Mouse (Mus musculus): ENCODE data around the gene Trf.
A peak's percentile ranks its signal among the peaks of the same experiment; 100 is the strongest.
"Not testable (repeated sequence)": the region's sequence is repeated elsewhere in the genome, so short reads cannot be mapped to it uniquely, and the experiment has no call there.

Trf gene

DNA sequence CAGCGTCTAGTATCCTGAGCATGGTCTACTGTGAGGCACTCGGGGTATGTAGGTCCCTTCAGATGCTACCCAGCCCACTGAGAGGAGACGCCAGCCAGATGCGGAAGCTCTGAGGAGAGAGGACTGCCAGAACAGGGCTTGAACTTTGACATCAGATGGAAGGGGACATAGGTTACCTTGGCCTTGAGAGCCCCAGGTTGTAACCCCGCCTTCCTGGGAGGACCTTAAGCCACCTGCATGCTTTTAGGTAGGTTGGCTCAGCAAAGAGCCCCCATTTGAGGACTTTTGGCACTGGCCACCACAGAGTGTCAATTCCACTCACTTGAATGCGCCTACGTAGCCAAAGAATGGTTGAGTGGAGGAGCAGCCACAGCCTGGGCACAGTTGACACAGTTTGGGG, 5.5 kb downstream of the Trf start:
- DNase-seq (ENCODE audit: low read depth, low spot score): no peak

DNA sequence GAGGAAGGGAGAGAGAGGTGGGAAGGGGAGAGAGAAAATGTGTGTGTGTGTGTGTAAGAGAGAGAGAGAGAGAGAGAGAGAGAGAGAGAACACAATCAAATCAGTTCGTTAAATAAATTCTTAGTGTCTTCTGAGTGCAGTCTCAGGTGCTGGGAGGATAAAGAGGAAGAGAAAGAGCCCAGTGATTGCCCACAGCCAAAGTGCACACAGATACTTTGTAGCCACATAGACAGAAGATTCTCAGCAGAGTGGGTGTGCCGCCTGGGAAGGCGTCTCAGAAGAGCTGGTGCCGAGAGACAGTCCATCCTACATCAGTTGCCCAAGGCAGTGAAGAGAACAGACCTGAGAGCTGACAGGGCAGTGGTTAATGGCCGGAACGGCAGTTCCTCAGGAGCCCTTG, 16.0 kb downstream of the Trf start:
- DNase-seq (ENCODE audit: low read depth, low spot score): no peak

DNA sequence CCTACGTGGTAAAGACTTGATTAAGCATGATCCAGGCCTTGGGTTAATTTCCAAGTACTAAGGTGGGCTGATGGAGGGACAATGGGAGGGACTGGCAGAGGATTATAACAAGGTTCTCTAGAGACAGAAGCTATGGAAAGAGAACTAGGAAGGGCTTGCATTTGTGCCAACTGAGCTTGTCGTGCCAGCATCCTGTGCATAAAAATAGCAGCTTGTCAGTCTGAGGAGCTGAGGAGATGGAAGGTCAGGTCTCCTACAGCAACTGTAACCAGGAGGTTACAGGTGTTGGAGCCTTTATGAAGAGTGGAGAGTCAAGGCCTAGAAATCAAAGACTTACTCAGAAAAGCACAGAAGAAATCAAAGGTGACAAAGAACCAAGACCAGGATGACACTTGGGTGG, 16.6 kb downstream of the Trf start:
- DNase-seq (ENCODE audit: low read depth, low spot score): no peak

DNA sequence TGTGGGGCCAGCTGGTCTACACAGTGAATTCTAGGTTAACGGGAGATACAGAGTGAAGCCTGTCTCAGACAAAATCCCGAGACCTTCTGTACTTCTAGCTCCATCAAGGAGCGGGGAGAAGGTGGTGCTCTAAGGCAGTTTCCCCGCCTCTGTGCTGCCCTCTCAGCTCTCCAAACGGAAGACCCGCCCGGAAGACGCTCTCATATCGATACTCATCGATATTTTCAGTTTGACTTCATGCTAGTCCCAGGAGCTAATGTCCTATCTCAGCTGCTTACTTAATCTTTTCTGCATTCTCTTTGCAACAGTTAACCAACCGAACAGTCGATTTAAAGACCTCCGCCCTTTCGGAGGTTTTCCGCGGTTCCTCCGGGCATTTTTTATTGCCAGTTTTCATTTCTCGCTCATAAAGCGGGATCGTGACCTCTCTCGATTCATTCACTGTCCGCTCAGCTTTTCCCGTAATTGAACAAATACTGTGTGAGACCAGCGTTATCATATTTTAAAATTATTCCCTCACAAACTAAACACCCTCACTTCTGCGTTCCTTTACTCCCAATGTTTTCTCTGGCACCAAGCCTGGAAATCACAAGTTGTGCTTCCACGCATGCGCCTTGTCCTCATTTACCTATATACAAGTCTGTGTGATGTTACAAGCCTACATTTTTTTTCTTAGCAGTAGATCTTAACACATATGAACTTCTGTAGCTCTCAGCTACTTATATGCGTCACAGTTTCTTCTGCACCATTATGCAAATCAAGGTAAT, 17.4 kb downstream of the Trf start:
- no peak for DNase-seq (ENCODE audit: low read depth, low spot score)

DNA sequence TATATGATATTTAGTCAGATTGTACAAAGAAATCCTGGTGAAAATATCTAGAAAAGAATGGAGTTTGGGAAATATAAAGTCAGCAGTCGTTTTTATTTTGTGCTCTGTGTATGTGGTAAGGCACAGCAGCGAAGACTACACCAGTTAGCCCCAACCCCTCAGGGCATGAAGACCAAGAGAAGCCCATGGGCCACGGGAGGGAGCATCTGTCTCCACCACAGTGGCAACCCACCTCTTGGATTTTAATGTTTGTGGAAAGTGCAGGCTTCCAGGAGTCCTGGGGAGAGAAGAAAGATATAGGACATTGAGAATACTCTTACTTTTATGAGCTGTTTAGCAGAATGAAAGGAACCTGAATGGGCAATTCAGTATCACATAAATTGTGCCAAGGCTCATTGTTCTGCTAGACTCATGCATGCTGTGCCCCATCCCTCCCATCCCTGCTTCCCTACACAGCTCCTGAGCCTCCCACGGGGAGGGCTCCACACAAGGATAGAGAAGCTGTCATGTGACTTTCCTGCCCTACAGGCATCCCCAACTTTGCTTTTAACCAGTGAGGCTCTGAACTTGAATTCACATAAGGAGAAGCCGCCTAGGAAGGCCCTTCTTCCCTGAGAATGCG, 21.3 kb downstream of the Trf start:
- DNase-seq (ENCODE audit: low read depth, low spot score): no peak

DNA sequence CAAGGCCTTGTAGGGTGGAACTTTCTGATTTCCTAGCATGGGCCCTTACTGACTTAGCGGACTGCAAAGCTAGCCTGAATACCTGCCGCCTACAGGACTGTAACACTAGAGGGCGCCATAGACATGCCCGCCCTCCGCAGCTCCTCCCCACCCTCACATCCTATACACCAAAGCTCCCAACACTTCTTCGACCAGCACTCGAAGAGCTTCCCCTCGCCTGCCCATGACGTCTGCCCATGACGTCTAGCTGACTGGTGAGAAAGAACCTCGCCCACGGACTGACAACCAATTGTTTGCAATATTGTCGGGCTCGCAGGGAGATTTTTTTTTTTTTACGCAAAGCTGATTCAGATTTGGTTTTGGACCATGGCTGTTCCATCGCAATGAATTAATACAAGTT, 22.4 kb downstream of the Trf start:
- DNase-seq (ENCODE audit: low read depth, low spot score): no peak

DNA sequence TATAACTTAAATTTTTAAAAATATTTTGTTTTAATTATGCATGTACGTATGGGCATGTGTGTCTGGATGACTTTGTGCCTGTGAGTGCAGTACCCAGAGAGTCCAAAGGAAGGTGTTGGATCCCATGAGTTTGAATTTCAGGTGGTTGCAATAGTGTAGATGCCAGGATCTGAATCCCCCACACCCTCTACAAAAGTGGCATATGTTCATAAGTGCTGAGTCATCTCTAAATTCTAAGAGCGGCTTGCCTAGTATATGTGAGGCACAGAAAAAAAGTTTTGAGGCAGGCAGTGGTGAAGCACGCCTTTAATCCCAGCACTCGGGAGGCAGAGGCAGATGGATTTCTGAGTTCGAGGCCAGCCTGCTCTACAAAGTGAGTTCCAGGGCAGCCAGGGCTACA, 24.5 kb downstream of the Trf start:
- DNase-seq (ENCODE audit: low read depth, low spot score): no peak

DNA sequence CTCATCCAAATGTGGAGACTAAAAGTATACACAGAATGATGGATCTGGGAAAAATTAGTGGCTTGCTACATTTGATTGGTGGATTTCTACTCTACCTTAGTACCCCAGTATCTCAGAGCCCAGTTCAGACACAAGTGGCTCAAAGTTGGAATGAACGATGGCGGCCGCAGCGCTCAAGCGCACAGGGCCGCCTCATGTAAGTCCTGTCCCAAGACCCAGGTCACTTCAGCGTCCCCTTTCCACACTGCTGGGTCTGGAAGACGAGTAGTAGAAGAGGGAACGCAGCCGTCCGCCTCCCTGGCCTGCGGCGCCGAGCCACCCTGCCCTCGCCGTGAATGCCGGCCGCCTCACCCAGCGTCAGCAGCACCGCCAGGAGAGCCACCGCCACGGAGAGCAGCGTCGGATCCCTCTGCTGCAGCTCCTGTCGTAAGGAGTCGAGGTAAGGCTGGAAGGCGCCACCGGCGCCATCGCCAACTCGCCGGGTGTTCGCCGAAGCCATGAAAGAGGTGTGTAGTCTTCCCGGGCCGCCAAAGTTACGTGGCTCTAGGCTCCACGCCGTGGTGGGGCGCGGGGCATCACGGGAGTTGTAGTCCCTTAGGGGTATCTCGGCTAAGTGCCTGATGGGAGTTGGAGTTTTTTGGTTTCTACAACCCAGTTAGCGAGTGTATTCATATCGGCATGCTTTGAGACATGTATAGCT, 28.5 kb downstream of the Trf start, which contains the start of gene Srprb:
TSS of gene Srprb (minus strand) at position 577 of the 700 bp plus-strand sequence.
- peak; percentile 85 for DNase-seq (ENCODE audit: low read depth, low spot score)

DNA sequence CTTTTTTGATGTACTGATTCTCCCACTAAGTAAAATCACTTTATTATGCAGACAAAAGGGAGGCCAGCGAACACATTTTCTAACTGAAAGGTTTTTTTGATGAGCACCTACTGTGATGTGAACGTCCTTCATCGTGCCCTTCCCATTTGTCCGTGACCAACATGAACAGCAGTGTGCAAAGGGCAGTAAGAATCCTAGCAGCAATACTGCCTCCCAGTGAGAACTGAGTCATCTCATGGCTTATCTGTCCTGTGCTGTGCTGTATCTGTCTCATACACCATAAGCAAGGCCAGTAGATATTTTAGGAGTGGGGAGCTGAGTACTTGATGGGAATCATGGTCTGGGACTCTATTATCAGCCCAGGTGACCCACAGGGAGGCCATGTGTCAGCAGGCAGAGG, 41.8 kb downstream of the Trf start:
- no peak for DNase-seq (ENCODE audit: low read depth, low spot score)

DNA sequence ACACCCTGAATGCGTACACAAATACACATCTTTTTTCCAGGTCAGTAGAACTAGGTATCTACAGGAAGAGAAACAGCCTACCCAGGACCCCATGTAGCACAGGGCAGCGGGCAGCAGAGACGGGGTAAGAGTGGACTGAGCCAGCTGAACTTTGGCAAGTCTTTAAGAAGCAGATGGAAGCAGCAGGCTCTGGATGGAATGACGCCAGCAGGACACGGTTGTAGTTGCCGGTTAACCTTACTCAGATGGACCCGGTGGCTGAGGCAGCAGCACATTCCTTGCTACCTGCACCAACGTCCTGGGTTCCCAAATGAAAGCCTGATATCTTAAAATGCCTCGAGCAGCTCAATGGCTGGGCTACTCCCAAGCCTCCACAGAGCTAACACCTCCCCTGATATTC, 43.5 kb downstream of the Trf start:
- DNase-seq (ENCODE audit: low read depth, low spot score): no peak

DNA sequence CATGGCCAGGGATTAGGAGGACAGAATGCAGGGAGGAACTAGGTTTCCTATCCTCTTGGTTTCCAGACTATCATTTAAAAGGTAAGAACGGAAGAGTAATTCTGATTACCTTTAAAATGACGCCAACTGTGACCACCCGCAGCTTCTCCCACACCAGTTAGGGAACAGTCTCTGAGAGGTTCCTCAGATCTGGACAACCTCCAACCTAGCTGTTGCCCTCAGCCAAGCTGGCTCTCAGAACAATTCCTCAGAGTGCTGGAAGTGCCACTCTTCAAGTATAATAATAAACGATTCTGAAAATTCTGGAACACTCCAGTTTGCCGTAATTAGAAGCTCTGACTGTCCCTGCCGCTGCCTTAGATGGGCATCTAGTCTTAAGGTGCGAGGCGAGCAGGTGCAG, 44.3 kb downstream of the Trf start:
- no peak for DNase-seq (ENCODE audit: low read depth, low spot score)

DNA sequence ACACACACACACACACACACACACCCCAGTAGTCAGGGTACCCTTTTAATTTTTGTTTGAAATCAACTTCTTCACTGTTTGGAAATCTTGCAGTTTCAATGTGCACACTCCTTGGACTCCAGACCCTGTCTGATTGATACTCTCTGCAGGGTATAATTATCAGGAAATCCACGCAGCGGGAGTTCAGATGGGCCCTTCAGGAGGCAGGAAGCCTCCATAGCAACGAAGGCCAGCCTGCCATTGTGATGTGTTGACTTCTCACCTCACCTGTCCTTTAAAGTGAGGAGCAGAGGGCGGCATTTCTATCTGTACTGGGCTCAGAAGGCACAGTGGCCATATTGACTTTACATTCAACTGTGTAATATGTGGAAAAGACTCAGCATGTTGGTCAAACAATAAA, 45.4 kb downstream of the Trf start:
- DNase-seq (ENCODE audit: low read depth, low spot score): no peak

DNA sequence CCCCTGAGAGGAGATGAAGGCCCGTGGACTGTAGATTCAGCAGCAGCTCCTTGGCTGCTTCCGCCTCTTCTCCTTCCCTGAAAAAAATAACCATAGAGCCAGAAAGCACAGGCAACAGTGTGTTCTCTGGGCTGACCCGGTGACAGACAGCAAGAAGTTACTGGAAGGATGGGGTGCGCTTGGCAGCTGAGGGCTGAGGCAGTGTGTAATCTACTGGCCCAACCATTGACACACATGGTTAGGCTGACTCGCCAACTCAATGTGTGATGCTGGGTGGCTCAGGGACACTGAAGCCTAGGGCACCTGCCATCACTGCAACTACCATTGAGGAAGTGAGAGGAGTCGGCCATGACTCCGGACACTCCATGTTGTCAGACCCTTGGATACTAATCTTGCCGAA, 48.4 kb downstream of the Trf start:
- no peak for DNase-seq (ENCODE audit: low read depth, low spot score)

DNA sequence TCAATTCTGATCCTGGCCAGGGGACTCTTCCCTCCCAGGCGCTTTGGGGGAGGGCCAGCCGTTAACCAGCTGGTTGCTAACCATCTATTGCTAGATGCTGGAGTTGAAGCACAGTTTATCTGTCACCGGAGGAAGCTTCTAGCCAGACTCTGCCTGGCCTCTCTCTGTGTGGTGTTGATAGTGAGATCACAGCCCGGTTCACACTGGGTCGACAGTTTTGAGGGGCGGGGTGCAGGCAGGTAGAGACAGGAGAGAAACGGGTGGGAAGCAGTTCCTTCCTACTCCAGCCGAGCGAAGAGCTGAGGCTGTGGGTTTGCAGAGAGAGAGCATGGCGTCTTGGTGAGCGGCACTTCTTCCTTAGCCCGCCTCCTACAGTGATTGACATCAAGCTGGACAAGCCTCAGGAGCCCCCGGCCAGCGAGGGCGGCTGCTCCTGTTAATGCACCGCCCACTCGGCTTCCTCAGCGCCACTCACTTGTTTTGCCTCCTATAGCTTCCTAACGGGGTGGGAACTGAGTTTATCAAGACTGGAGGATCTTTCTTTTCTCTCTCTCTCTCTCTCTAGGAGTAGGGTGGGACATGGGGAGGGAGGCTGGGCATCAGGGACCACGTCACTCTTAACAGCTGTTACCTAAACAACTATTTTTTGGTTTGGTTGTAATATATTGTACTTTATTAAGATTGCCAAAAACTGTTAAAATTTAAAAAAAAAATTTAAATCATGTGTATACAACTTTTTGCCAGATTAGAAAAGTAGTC, 49.3 kb downstream of the Trf start:
- DNase-seq (ENCODE audit: low read depth, low spot score): no peak

DNA sequence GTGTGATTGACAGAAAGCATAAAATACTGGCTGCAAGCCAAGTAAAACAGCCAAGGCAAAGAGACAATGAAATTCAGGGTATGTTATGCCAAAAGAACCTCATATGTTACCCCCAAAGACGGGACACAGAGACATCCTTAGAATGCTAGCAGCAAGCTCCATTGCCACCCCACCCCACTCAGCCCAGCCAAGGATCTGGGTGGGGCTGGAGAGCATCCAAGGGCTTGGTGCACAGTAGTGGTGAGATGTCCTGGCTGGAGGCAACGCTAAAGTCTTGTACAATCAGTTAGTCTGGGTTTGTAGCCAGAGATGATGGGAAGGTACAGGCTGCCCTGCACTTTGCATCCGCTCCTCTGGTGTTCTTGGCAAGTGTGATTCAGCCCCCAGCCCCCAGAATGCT, 49.9 kb downstream of the Trf start:
- no peak for DNase-seq (ENCODE audit: low read depth, low spot score)

DNA sequence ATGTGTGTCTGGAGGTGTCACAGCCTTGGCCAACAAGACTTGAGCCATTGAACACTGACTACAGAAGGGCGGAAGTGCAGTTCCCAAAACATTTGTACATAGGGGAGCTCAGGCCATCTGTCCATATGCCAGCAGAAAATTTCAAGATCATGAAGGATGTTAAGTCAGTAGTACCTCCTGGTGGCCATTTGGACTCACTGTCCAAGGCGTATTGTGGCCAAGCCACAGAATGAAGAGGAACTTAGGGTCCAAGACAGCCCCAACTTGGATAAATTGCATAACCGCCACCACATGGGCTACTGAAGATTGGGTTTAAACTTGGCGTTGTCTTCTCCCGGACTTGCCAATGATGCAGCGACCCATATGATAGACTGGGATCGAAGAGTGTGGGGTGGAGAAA, 54.6 kb downstream of the Trf start:
- no peak for DNase-seq (ENCODE audit: low read depth, low spot score)

DNA sequence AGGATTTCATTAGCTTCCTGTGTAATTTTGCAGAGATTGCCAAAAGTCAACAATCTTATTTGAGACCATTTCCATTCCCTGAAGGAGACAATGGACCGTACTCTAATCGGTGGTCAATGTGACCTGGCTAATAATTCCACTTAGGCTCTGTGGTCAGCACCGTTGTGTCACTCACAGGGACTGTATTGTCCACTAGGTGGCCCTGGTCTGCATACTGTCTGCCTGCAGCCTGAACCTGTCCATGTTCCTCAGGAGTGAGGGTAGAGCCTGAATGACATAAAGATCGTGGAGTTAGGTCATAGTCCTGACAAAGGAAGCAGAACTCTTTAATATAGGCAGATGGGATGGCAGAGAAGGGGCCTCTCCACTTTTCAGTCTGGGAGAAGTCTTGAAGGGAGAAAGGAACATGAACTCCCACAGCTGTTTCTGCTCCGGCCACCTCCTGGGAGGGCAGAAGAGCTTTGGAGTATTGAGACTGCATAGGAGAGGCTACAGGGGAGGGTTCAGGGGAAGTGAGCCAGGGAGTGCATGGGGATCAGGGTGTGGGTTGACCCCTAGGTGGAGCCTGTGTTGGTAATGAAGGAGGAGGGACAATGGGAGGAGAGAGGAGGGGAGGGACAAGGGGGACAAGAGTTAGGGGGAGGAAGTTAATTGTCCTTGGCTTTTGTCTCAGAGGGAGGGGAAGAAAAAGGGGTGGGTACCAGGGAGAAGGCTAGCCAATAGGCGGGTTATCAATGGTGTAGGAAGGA, 55.3 kb downstream of the Trf start:
- DNase-seq (ENCODE audit: low read depth, low spot score): no peak

DNA sequence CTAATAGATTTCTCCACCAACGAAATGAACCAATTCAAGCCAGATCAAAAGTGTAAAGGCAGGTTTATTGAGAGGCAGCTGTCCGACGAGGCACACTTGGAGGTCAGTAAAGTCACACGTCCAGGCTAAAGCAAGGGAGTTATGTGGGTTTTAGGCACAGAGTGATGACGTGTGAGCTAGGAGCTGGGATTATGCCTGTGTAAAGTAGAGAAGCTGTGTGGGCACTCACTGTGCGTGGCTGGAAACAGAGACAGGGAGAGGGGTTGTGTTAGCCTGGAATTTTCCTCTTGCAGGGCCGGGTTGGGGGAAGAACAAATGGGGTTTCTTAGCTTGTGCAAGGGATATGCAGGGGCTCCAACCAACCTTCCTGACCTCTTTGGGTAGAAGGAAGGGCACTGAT, 61.5 kb downstream of the Trf start:
- no peak for DNase-seq (ENCODE audit: low read depth, low spot score)

DNA sequence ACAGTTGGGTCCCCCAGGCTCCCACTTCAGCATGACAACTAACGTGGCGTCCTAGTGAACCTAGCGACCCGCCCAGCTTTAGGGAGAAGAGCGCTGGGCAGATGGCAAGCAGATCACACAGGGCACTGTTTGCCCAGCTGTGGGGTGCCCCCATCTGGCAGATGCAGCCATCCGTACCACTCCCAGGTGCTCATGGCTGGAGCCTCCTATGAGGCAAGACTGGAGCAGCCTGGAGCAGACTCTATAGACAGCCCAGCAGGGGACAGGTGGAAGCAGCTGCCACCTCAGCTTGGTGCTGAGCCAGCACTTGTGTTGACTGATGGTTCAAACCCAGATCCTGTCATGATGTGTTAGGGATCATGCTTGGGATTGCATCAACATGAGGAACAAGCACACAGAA, 62.2 kb downstream of the Trf start:
- no peak for DNase-seq (ENCODE audit: low read depth, low spot score)

DNA sequence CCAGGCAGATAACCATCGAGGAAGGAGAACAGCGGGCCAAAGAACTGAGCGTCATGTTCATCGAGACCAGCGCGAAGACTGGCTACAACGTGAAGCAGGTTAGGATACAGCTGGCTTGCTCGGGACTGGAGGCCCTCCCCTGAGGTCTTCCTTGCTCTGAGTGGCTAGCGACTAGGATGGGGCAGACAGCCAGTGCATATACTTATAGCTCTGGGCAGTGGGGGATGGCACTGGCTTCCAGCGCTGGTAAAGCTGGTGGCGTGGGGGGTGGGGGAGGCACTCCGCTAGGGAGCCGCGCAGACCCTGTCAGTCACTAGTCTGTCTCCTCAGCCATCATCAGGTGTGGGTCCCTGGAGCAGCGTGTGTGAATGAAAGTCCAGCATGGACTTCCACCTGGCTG, 66.4 kb downstream of the Trf start:
- no peak for DNase-seq (ENCODE audit: low read depth, low spot score)

DNA sequence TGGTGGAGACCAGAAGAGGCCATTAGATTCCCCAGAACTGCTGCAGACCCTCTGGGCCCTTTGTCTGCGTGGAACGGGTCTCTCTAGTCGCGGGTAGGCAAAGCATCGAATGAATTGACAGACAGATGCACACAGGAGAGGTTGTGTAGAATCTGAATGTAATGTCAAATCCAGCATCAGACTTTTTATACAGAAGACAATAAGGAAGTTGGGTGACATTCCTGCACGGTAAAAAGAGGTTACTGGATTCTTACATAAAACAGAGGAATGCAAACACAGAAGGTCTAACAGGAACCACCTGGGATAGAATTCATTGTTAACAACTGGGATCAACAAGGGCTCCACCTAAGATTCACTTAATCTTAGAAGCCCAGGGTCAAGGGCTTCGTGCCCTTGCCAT, 75.1 kb downstream of the Trf start:
- not testable (repeated sequence) for DNase-seq (ENCODE audit: low read depth, low spot score)

DNA sequence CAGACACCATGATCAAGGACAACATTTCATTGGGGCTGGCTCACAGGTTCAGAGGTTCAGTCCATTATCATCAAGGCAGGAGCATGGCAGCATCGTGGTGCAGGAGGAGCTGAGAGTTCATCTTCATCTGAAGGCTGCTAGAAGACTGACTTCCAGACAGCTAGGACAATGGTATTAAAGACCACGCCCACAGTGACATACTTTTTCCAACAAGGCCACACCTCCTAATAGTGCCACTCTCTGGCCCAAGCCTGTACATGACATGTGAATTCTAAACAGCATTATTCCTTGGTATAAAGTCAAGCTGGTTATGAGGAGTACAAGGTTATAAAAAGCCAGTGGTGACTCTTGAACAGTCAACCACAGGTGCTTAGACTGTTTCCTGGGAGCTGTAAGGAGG, 75.7 kb downstream of the Trf start:
- DNase-seq (ENCODE audit: low read depth, low spot score): no peak

All from brain, embryonic 18.5 days (tissue).